ENCODE assay signal across 8 mouse cellular contexts in genomic region chr1:92611008-92611407, GRCm38 (mm10). TPM values are rescaled to one million over a fixed set of nuclear protein-coding genes. Genes with fewer than 3 reads are reported as not detected.
DNase-seq lines count a peak whose midpoint lies in the region; ATAC-seq and TF ChIP-seq lines count a peak whose summit lies in the region.

No protein-coding gene starts in this region.

- peak; percentile 73 for DNase-seq in hindbrain, embryonic 11.5 days (ENCODE audit: low spot score)
- peak; percentile 50 for DNase-seq in ES-E14 (ENCODE audit: low read depth, low spot score)
- DNase-seq in cerebellum, adult 11-12 months, result peak; percentile 34
- DNase-seq in heart, embryonic 10.5 days (ENCODE audit: low spot score), result peak; percentile 72
- peak; percentile 21 to 43 for DNase-seq in left cerebral cortex, adult 8-10 months (ENCODE audit: low spot score in 2 of 2)
- peak; percentile 40 for DNase-seq in neural tube, embryonic 11.5 days (ENCODE audit: low spot score)
- DNase-seq in thymus, postnatal 10 days (ENCODE audit: low spot score in 2 of 2), result peak; percentile 8 to 63

- no peak overlapping the region for H3K9ac ChIP-seq in hindbrain, embryonic 11.5 days (ENCODE audit: low read depth, low read length)
- H3K9ac ChIP-seq in hindbrain, embryonic 12.5 days, result no peak overlapping the region
- no peak overlapping the region for H3K9ac ChIP-seq in ES-E14 (ENCODE audit: insufficient read depth, low read depth, low read length, poor library complexity, severe bottlenecking)
- H3K9ac ChIP-seq in neural tube, embryonic 11.5 days (ENCODE audit: low read length), result no peak overlapping the region

- H3K9me3 ChIP-seq in hindbrain, embryonic 11.5 days (ENCODE audit: control insufficient read depth, low read length), result no peaks in the 10 kb centered on the region
- no peaks in the 10 kb centered on the region for H3K9me3 ChIP-seq in hindbrain, embryonic 12.5 days (replicated peaks)
- no peaks in the 10 kb centered on the region for H3K9me3 ChIP-seq in ES-E14 (ENCODE audit: control insufficient read depth, insufficient read depth, low read depth, low read length)
- H3K9me3 ChIP-seq in heart, embryonic 10.5 days, result no peaks in the 10 kb centered on the region
- H3K9me3 ChIP-seq in neural tube, embryonic 11.5 days (ENCODE audit: control insufficient read depth, low read length), result no peaks in the 10 kb centered on the region

- no peaks in the 10 kb centered on the region for H3K4me1 ChIP-seq in hindbrain, embryonic 11.5 days (replicated peaks; ENCODE audit: control insufficient read depth, insufficient read depth, low read length)
- peaks cover 3% of the 10 kb centered on the region; the same call in 1 of the 2 replicates for H3K4me1 ChIP-seq in hindbrain, embryonic 12.5 days
- H3K4me1 ChIP-seq in ES-E14 (ENCODE audit: control insufficient read depth in 2 of 2, insufficient read depth in 2 of 2, low read length in 2 of 2, poor library complexity in 1 of 2), result no peaks in the 10 kb centered on the region
- no peaks in the 10 kb centered on the region for H3K4me1 ChIP-seq in heart, embryonic 10.5 days
- H3K4me1 ChIP-seq in neural tube, embryonic 11.5 days (ENCODE audit: control insufficient read depth, insufficient read depth, low read length), result no peaks in the 10 kb centered on the region

- no peaks in the 10 kb centered on the region for H3K36me3 ChIP-seq in hindbrain, embryonic 11.5 days (ENCODE audit: control insufficient read depth, insufficient read depth, low read length)
- H3K36me3 ChIP-seq in hindbrain, embryonic 12.5 days, result no peaks in the 10 kb centered on the region
- no peaks in the 10 kb centered on the region for H3K36me3 ChIP-seq in ES-E14 (ENCODE audit: control insufficient read depth, insufficient read depth, low read length, poor library complexity, severe bottlenecking)
- no peaks in the 10 kb centered on the region for H3K36me3 ChIP-seq in heart, embryonic 10.5 days
- no peaks in the 10 kb centered on the region for H3K36me3 ChIP-seq in neural tube, embryonic 11.5 days (ENCODE audit: control insufficient read depth, insufficient read depth, low read length)

- no peak overlapping the region for H3K27ac ChIP-seq in hindbrain, embryonic 11.5 days (ENCODE audit: low read depth, low read length)
- H3K27ac ChIP-seq in hindbrain, embryonic 12.5 days, result no peak overlapping the region
- no peak overlapping the region for H3K27ac ChIP-seq in ES-E14 (ENCODE audit: insufficient read depth, low read depth, low read length, poor library complexity, severe bottlenecking)
- H3K27ac ChIP-seq in heart, embryonic 10.5 days, result no peak overlapping the region
- no peak overlapping the region for H3K27ac ChIP-seq in neural tube, embryonic 11.5 days (ENCODE audit: low read depth, low read length)

- WGBS in hindbrain, embryonic 11.5 days, result 12% methylated on average over 5 of the region's 5 CpGs
- 9% methylated on average over 5 of the region's 5 CpGs for WGBS in hindbrain, embryonic 12.5 days
- WGBS in heart, embryonic 10.5 days, result 5% methylated on average over 5 of the region's 5 CpGs
- WGBS in neural tube, embryonic 11.5 days, result 9% methylated on average over 5 of the region's 5 CpGs

- no peak for ATAC-seq in hindbrain, embryonic 11.5 days (ENCODE audit: low FRiP score)
- ATAC-seq in hindbrain, embryonic 12.5 days (ENCODE audit: low FRiP score), result no peak
- no peak for ATAC-seq in neural tube, embryonic 11.5 days (ENCODE audit: insufficient read depth, low FRiP score, low TSS enrichment)

- in situ Hi-C loops in ES-E14 (cut with MboI; ENCODE audit: low sequenced_read_pairs in 2 of 2, unreplicated experiment in 2 of 2), result no loop called here

- H3K4me3 ChIP-seq in hindbrain, embryonic 11.5 days (ENCODE audit: low read depth, low read length), result no peak overlapping the region
- H3K4me3 ChIP-seq in hindbrain, embryonic 12.5 days, result no peak overlapping the region
- no peak overlapping the region for H3K4me3 ChIP-seq in ES-E14 (ENCODE audit: insufficient read depth in 1 of 2, low read depth in 1 of 2, low read length in 2 of 2, poor library complexity in 1 of 2, severe bottlenecking in 1 of 2)
- H3K4me3 ChIP-seq in heart, embryonic 10.5 days, result no peak overlapping the region
- no peak overlapping the region for H3K4me3 ChIP-seq in neural tube, embryonic 11.5 days (ENCODE audit: low read depth, low read length)

- H3K4me2 ChIP-seq in hindbrain, embryonic 11.5 days (replicated peaks; ENCODE audit: low read depth, low read length), result no peak overlapping the region
- H3K4me2 ChIP-seq in hindbrain, embryonic 12.5 days (replicated peaks), result no peak overlapping the region
- H3K4me2 ChIP-seq in neural tube, embryonic 11.5 days (ENCODE audit: low read depth), result no peak overlapping the region

- no peaks in the 10 kb centered on the region for H3K27me3 ChIP-seq in hindbrain, embryonic 11.5 days (ENCODE audit: control insufficient read depth, insufficient read depth, low read length)
- H3K27me3 ChIP-seq in hindbrain, embryonic 12.5 days, result peaks cover 10% of the 10 kb centered on the region
- H3K27me3 ChIP-seq in heart, embryonic 10.5 days (ENCODE audit: insufficient read depth, poor library complexity, severe bottlenecking), result peaks cover 7% of the 10 kb centered on the region; the same call in 1 of the 2 replicates
- H3K27me3 ChIP-seq in neural tube, embryonic 11.5 days (ENCODE audit: control insufficient read depth, insufficient read depth, low read length), result no peaks in the 10 kb centered on the region

TF ChIP-seq in ES-E14, 5 proteins besides CTCF, POLR2A, EP300 and RAD21:
- no peak for TF ChIP-seq CHD2 (IDR thresholded peaks at IDR 0.05; ENCODE audit: low read depth, low read length)
- peak; percentile 91 for TF ChIP-seq ZC3H11A (IDR thresholded peaks at IDR 0.05; ENCODE audit: borderline replicate concordance, low read depth, low read length)
- TF ChIP-seq ZNF384 (IDR thresholded peaks at IDR 0.05; ENCODE audit: low read depth, low read length), result 0 out of 2 replicates have a peak, but pooled peaks have one; percentile 31
- no peak for TF ChIP-seq HCFC1 (IDR thresholded peaks at IDR 0.05; ENCODE audit: borderline replicate concordance, insufficient read depth, low read length)
- TF ChIP-seq MAFK (IDR thresholded peaks at IDR 0.05; ENCODE audit: insufficient read depth, low read depth, low read length), result peak; percentile 26; the same call in 1 of the 2 replicates
TF ChIP-seq in ES-E14: peak in this region for 3.

RNA-seq across cellular contexts. Expression of gene Olfr1410, which starts 5.4 kb away (rescaled TPM):
- not detected in 2 replicates for polyA plus RNA-seq in hindbrain, embryonic 11.5 days (2014; fragmentation: Nextera tagmentation; extraction: Ambion mirVana)
- polyA plus RNA-seq in hindbrain, embryonic 12.5 days (2016; fragmentation: Nextera tagmentation; extraction: Ambion mirVana), result not detected in 2 replicates
- 0.05 and 0.09 TPM in 2 replicates for total RNA-seq in ES-E14 (2012; rRNA removed)
- not detected in 2 replicates for polyA plus RNA-seq in heart, embryonic 10.5 days (2016; fragmentation: Nextera tagmentation; extraction: Ambion mirVana)
- total RNA-seq in left cerebral cortex, adult 8-10 months (2022), result not detected
- not detected in 2 replicates for polyA plus RNA-seq in neural tube, embryonic 11.5 days (2014; fragmentation: Nextera tagmentation; extraction: Ambion mirVana)

RNA-seq across cellular contexts. Expression of gene Olfr12, which starts 6.6 kb away (rescaled TPM):
- 0.09 TPM in 1 of 2 replicates, not detected in the other for polyA plus RNA-seq in hindbrain, embryonic 11.5 days (2014; fragmentation: Nextera tagmentation; extraction: Ambion mirVana)
- not detected in 2 replicates for polyA plus RNA-seq in hindbrain, embryonic 12.5 days (2016; fragmentation: Nextera tagmentation; extraction: Ambion mirVana)
- total RNA-seq in ES-E14 (2012; rRNA removed), result 0.05 and 0.22 TPM in 2 replicates
- not detected in 2 replicates for polyA plus RNA-seq in heart, embryonic 10.5 days (2016; fragmentation: Nextera tagmentation; extraction: Ambion mirVana)
- total RNA-seq in left cerebral cortex, adult 8-10 months (2022), result not detected
- polyA plus RNA-seq in neural tube, embryonic 11.5 days (2014; fragmentation: Nextera tagmentation; extraction: Ambion mirVana), result not detected in 2 replicates

RNA-seq across cellular contexts. Expression of gene Olfr1411, which starts 16.8 kb away (rescaled TPM):
- polyA plus RNA-seq in hindbrain, embryonic 11.5 days (2014; fragmentation: Nextera tagmentation; extraction: Ambion mirVana), result not detected in 2 replicates
- not detected in 2 replicates for polyA plus RNA-seq in hindbrain, embryonic 12.5 days (2016; fragmentation: Nextera tagmentation; extraction: Ambion mirVana)
- not detected in 2 replicates for total RNA-seq in ES-E14 (2012; rRNA removed)
- not detected in 2 replicates for polyA plus RNA-seq in heart, embryonic 10.5 days (2016; fragmentation: Nextera tagmentation; extraction: Ambion mirVana)
- not detected for total RNA-seq in left cerebral cortex, adult 8-10 months (2022)
- polyA plus RNA-seq in neural tube, embryonic 11.5 days (2014; fragmentation: Nextera tagmentation; extraction: Ambion mirVana), result not detected in 2 replicates

RNA-seq across cellular contexts. Expression of gene Olfr1412, which starts 25.4 kb away (rescaled TPM):
- not detected in 2 replicates for polyA plus RNA-seq in hindbrain, embryonic 11.5 days (2014; fragmentation: Nextera tagmentation; extraction: Ambion mirVana)
- polyA plus RNA-seq in hindbrain, embryonic 12.5 days (2016; fragmentation: Nextera tagmentation; extraction: Ambion mirVana), result not detected in 2 replicates
- total RNA-seq in ES-E14 (2012; rRNA removed), result not detected in 2 replicates
- polyA plus RNA-seq in heart, embryonic 10.5 days (2016; fragmentation: Nextera tagmentation; extraction: Ambion mirVana), result not detected in 2 replicates
- total RNA-seq in left cerebral cortex, adult 8-10 months (2022), result not detected
- polyA plus RNA-seq in neural tube, embryonic 11.5 days (2014; fragmentation: Nextera tagmentation; extraction: Ambion mirVana), result not detected in 2 replicates

RNA-seq across cellular contexts. Expression of gene Cops9, which starts 30.8 kb away (rescaled TPM):
- polyA plus RNA-seq in hindbrain, embryonic 11.5 days (2014; fragmentation: Nextera tagmentation; extraction: Ambion mirVana), result 388 and 392 TPM in 2 replicates
- 333 and 394 TPM in 2 replicates for polyA plus RNA-seq in hindbrain, embryonic 12.5 days (2016; fragmentation: Nextera tagmentation; extraction: Ambion mirVana)
- 124 and 176 TPM in 2 replicates for total RNA-seq in ES-E14 (2012; rRNA removed)
- polyA plus RNA-seq in heart, embryonic 10.5 days (2016; fragmentation: Nextera tagmentation; extraction: Ambion mirVana), result 310 and 346 TPM in 2 replicates
- total RNA-seq in left cerebral cortex, adult 8-10 months (2022), result 100 to 1,000 TPM; 199 to 246 (median 216) TPM
- 408 and 434 TPM in 2 replicates for polyA plus RNA-seq in neural tube, embryonic 11.5 days (2014; fragmentation: Nextera tagmentation; extraction: Ambion mirVana)
